Mouse (Mus musculus) adrenal gland (tissue): Measurements from ENCODE around the gene Lrrc23.
"Not testable (repeated sequence)": the region's sequence is repeated elsewhere in the genome, so short reads cannot be mapped to it uniquely, and the experiment has no call there.

Experiments used
- intact Hi-C: fragments of 180-260 bp; cut with DNase I; formaldehyde crosslinking; loops from one replicate; pipeline ENCODE4 v1.15.1; 2025
- long read RNA-seq, 2 experiments: library from polyadenylated mRNA; unstranded; transcript quantifications; one replicate each; pipeline ENCODE4 v2.0.0; 2020; ENCODE audit warnings: borderline replicate concordance in 1 of 2; ENCODE audit not compliant: insufficient replicate concordance in 1 of 2

Gene Lrrc23
- long read RNA-seq, experiment 1, partial matches to known transcripts = 0 of 1 reads
- long read RNA-seq, experiment 1, other reads (novel, unspliced or antisense) = 1 of 1 reads
- long read RNA-seq, experiment 2 = 0 reads

- intact Hi-C loops = no loop called here
Observed at GRCm38 (mm10) chr6:124779222-124779983, at the start of gene Lrrc23. Gene Lrrc23, minus strand, starts transcription at chr6:124779727.

GRCm38 (mm10) chr6:124828101-124828592 is 48.6 kb upstream of the Lrrc23 start:
- intact Hi-C loops = no loop called here

DNA sequence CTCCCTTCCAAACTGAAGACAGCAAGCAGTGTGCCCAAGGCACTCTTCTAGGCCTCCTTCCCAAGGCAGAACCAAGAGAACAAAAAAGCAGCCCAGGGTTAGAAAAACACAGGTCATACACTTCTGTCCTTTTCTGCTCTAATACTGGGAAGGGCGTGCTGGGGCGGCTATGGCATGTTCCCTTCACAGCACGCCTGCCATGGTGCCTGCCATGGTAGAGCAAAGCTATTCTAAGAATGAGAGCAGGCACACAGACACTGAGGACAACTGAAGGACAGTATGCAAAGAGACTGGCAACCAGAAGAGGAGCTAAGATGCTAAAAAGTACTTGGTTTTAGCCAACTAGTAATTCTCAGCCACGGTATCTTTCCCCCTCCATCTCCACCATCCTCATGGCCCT is 42.5 kb upstream of the Lrrc23 start:
- intact Hi-C loops = no loop called here

GRCm38 (mm10) chr6:124820891-124821290 is 41.4 kb upstream of the Lrrc23 start:
- intact Hi-C loops = no loop called here

DNA sequence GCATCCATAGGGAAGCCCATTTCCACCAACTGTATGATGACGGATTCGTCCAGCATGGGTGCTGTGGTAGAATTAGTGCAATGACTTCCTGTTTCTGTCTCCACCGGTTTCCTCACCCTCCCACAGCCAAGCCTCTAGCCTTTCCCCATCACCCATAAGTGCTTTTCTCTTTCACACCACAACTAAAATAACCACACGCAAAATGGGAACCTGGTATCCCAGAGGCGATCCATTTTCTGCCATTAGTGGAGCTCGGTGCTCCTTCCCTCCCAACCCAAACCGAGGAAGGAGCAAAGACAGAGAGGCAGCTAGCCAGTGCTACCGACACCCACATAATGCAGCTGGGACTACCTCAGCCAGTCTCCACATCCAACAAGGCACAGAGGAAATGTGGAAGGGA is 38.4 kb upstream of the Lrrc23 start:
- intact Hi-C loops = no loop called here

GRCm38 (mm10) chr6:124817563-124817962 is 38.0 kb upstream of the Lrrc23 start:
- intact Hi-C loops = no loop called here

GRCm38 (mm10) chr6:124817125-124817524 is 37.6 kb upstream of the Lrrc23 start:
- intact Hi-C loops = no loop called here

DNA sequence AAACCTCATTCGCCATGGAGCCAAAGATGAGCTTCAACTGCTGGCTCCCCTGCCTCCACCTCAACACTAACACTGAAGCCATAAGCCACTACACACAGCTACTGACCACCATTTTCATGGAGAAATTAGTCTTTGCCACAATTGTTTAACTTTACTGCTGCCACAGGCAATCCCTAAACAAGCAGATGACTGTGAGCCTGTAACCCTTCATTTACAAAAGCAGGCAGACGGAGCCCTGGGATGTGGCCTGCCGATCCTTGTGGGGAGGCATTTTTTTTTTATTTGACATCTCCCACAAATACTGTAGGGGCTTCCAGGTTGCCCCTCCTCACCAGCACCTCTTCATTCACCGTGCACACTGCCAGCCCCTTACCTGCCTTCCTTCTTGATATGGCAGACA is 37.1 kb upstream of the Lrrc23 start:
- intact Hi-C loops = no loop called here

- intact Hi-C loops = no loop called here
Observed at GRCm38 (mm10) chr6:124814858-124815774, 35.6 kb upstream of the Lrrc23 start.

DNA sequence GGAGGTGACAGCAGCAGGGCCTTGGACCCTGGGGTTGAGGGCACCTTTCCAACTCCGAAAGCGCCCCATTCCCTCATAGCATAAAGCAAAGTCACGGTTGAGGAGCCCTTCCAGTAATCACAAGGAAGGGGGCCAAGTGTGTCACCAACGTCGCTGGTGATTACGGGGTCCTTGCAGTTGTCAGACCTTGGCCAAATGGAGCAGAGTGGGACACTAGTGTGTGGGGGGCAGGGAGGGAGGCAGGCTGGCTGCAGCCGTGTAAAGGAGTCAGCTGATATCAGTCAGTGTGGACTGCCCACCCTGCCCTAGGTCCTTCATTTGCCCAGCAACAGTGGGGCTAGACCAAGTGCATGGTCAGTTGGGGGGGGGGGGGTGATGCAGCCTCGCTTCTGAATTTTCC is 34.9 kb upstream of the Lrrc23 start:
- intact Hi-C loops = no loop called here

DNA sequence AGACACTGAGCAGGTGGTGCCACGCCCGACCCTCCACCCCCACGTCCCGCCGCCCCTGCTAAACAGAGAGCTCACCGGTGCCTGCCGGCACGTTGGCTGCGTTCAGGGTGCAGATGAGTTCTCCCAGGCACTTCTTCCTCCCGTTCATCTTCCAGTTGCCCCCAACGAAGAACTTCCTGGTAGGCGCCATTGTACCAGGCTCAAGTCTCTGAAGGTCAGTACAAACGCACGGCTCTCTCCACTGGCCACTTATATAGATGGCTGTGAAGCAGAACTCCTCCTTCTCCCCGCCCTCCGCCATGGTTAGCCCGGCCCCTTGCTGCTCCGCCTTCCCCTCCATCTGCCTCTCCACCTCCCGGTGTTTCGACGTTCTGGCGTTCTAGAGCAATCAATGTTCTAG is 34.4 kb upstream of the Lrrc23 start, which contains the start of gene Tpi1:
Gene Tpi1, minus strand, starts transcription at position 364 of the 400 bp plus-strand sequence.
- intact Hi-C loops = no loop called here

DNA sequence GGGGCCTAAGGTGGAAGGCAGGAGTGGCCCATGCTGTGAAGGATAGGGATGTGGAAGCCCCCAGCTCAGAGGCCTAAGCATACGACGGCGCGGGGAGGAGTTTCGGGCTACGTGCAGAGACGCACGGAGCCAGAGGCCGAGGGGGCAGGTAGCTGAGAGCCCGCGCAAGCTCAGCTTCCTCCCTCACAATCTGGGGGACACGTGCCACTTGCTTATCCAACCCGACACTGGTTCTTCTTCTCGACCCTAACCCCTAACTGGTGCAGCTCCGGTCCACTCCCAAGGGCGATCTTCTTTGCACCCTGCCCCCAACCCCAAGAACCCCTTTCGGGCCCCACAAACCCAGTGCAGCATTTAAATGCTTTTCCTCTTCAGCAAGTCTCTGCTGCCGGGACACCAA is 34.0 kb upstream of the Lrrc23 start:
- intact Hi-C loops = no loop called here

DNA sequence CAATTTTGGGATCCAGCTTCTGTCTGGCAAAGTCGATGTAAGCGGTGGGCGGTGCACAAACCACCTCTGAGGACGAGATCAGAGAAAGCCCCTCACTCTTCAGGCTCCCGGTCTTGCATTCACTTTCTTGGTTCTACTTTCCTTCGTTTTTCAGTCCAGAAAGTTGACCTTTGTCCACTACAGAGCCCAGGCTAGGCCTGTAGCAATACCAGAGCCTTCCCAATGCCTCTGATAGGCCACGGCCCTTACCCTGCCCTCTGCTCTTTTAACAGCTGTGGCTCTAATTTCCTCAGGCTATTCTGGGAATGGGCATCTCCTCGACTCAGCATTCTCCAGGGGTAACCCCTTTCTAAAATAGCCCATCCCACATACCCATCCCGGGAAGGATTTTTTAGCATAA is 33.3 kb upstream of the Lrrc23 start:
- intact Hi-C loops = no loop called here

DNA sequence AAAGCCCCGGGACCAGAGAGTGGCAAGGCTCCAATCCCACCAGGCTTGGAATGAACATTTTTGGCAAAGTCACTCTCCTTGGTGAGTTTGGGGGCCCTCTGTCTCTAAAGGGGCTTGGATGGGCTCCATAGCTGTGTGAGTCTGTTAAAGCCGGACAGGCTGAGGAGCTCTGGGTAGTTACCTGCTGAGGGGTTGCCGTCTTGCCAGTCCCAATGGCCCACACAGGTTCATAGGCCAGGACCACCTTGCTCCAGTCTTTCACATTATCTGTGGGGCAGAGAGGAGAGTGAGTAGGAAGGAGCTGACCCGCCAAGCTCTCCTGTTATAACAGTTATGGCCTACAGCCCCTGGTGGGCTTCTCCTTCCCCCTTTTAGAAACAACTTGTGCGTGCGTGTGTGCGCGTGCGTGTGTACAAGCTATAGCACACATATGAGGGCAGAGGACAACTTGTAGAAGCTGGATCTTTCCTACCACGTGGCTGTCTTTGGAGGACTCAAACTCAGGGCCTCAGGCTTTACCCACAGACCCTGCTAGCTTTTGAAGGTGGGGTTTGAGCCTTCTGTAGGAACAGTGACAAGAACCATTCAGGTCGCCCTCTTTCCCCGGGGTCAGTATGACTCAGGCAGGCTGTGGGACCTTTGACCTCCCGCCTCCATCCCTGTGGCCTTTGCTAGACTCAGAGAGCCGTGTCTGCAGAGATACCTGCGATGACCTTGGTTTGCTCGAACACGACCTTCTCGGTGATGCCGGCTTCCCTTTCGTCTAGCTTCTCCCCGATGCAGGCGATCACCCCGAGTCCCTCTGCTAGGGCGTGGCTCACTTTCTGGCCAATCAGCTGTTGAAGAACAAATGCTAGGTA is 32.4 kb upstream of the Lrrc23 start:
- intact Hi-C loops = no loop called here

GRCm38 (mm10) chr6:124811403-124811665 is 31.8 kb upstream of the Lrrc23 start:
- intact Hi-C loops = no loop called here

- intact Hi-C loops = not testable (repeated sequence)
Observed at GRCm38 (mm10) chr6:124810566-124811402, 31.3 kb upstream of the Lrrc23 start.

GRCm38 (mm10) chr6:124809775-124810538 is 30.4 kb upstream of the Lrrc23 start:
- intact Hi-C loops = no loop called here

GRCm38 (mm10) chr6:124809052-124809774 is 29.7 kb upstream of the Lrrc23 start:
- intact Hi-C loops = no loop called here
